Mouse (Mus musculus): ENCODE measurements at regions not wholly inside any gene's neighbourhood (a gene's known extent, or its start where the extent isn't known, plus 50 kb on each side); places are given as distances from the start of the nearest gene placed in this dataset.
A peak's percentile ranks its signal among the peaks of the same experiment; 100 is the strongest.

DNA sequence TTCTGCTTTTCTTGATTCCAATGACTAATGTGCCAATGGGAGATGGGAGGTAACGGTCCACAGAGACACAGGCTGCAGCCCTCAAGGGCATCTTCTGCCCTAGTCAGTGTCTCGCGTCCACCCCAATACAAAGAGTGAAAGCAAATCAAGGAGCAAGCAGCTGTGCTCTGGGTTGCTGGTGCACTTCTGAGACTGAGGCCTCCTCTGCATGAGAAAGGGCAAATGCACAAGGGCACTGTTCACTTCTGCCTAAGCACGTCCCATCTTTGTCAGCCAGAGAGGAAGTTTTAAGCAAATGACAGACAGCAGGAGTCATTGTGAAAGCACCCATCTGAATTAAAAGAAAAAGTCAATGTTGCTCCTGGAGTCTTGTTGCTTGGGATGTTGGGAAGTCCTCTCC lies 224.3 kb downstream of the Irx2 start:
- Histone ChIP-seq H3K36me3 (no peaks in the 10 kb centered on the region), H3K4me3 (no peak overlapping the region), H3K9me3 (no peaks in the 10 kb centered on the region), H3K27ac (replicated peaks) (no peak overlapping the region), H3K4me1 (no peaks in the 10 kb centered on the region), H3K27me3 (no peaks in the 10 kb centered on the region), H3K9ac (replicated peaks) (no peak overlapping the region), H3K4me2 (replicated peaks) (no peak overlapping the region)
- ATAC-seq (replicated peaks), result no peak
- WGBS, result 74% methylated on average over 4 of the region's 4 CpGs

DNA sequence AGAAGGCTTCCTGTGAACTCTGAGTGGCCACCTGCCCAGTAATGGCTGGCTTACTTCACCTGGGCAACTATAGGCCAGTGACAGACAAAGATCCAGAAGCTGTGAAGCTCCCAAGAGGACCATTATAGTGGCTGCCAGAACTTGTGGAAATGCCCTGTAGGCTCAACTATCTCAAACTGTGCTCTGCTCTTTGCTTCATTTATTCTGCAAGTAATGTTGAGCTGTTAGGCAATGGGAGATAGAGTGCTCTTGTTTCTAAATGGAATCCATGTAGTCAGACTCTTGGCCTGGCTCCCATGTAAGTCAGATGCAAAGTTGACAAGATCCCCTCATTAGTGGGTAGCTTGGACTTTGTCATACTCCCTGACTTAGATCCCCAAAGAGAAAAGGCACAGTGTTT lies 247.3 kb downstream of the Irx2 start:
- no peaks in the 10 kb centered on the region for H3K36me3 ChIP-seq
- no peak overlapping the region for H3K27ac ChIP-seq (replicated peaks)
- H3K4me2 ChIP-seq (replicated peaks), result no peak overlapping the region
- H3K4me3 ChIP-seq, result no peak overlapping the region
- no peaks in the 10 kb centered on the region for H3K27me3 ChIP-seq
- H3K9ac ChIP-seq (replicated peaks), result no peak overlapping the region
- no peaks in the 10 kb centered on the region for H3K4me1 ChIP-seq
- H3K9me3 ChIP-seq, result no peaks in the 10 kb centered on the region
- ATAC-seq (replicated peaks), result no peak

DNA sequence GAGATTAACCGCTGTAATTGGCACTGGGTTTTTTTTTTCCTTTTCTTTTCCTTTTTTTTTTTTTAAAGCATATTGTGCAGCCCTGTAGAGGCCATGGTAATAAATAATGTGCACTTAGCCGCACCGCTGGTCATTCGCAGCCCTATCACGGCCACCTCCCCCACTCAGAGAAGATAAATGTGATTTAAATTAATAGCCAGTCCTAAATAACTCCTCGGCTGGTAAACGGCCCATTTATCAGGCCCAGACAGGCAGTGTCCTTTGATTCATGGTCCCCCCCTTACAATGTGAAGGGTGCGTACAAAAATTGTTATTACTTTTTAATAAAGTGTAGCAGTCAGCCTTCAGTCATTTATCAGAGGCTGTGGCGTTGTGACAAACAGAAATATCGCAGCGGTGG lies 266.4 kb downstream of the Irx2 start:
- no peak overlapping the region for H3K27ac ChIP-seq (replicated peaks)
- no peaks in the 10 kb centered on the region for H3K27me3 ChIP-seq
- no peaks in the 10 kb centered on the region for H3K9me3 ChIP-seq
- 52% methylated on average over 11 of the region's 11 CpGs for WGBS
- no peak for ATAC-seq (replicated peaks)
- no peaks in the 10 kb centered on the region for H3K36me3 ChIP-seq
- no peak overlapping the region for H3K9ac ChIP-seq (replicated peaks)
- no peaks in the 10 kb centered on the region for H3K4me1 ChIP-seq
- no peak overlapping the region for H3K4me2 ChIP-seq (replicated peaks)
- H3K4me3 ChIP-seq, result no peak overlapping the region

DNA sequence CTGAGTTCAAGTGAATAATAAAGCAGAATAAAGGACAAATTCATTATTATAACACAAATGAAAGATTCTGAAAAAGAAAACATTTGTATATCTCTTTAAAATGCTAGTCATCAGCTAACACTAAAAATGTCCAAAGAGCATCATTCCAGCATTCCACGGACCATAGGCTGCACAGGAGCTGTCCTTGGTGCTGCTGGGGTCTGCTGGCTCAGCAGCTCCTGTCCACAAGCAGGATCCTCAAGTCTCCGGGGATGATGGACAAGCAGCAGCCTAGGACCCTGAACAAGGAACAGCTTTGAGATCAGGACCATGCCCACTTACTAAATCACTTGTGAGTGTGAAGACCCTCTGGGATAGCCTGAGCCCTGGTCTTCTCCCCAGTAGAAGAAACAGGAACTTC lies 274.0 kb downstream of the Irx2 start:
- no peak overlapping the region for H3K4me2 ChIP-seq (replicated peaks)
- H3K4me3 ChIP-seq, result no peak overlapping the region
- H3K36me3 ChIP-seq, result no peaks in the 10 kb centered on the region
- H3K9me3 ChIP-seq, result no peaks in the 10 kb centered on the region
- no peak overlapping the region for H3K9ac ChIP-seq (replicated peaks)
- H3K27me3 ChIP-seq, result no peaks in the 10 kb centered on the region
- H3K27ac ChIP-seq (replicated peaks), result no peak overlapping the region
- no peaks in the 10 kb centered on the region for H3K4me1 ChIP-seq
- ATAC-seq (replicated peaks), result no peak
- WGBS, result 47% methylated on average over 2 of the region's 2 CpGs

DNA sequence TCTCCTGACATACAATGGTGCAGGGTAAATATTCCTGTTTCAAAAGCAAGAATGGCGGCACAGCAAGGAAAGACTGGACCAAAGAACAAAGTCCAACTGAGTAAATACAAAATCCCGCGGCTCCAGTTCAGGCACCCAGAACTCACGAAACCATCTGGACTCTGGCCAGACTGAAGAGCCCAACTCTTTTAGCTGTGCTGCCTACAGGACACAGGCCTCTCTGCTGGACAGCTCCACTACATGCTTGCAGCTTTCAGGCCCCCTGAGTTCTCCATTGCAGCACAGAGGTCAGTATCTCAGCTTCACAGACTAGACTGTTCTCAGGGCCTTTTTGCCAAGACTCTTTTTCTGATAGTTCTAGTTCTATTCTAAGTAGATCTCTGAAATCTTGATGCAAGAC lies 290.3 kb downstream of the Irx2 start:
- H3K4me2 ChIP-seq (replicated peaks), result no peak overlapping the region
- no peaks in the 10 kb centered on the region for H3K9me3 ChIP-seq
- no peak overlapping the region for H3K9ac ChIP-seq (replicated peaks)
- no peak for ATAC-seq (replicated peaks)
- H3K27me3 ChIP-seq, result no peaks in the 10 kb centered on the region
- no peak overlapping the region for H3K4me3 ChIP-seq
- WGBS, result 78% methylated on average over 4 of the region's 4 CpGs
- H3K36me3 ChIP-seq, result no peaks in the 10 kb centered on the region
- no peaks in the 10 kb centered on the region for H3K4me1 ChIP-seq
- H3K27ac ChIP-seq (replicated peaks), result no peak overlapping the region

DNA sequence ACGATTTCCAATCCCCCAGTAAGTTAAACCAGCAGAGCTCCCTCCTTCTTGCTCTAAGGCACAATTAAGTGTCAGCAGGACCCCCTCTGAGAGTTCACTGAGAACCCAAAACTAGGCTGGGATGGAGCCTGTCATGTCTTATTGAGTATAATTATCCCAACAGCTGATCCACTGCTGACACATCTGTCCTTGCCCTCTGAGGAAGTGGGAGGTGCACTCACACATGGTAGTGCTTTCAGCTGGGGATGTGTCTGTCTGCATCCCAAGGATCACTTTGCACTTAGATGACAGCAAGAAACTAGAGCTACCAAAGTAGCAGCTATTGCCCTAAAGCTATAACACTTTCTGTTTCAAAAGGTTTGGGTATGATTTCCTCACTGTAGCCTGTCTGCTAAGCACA lies 291.7 kb downstream of the Irx2 start:
- no peaks in the 10 kb centered on the region for H3K9me3 ChIP-seq
- no peak overlapping the region for H3K9ac ChIP-seq (replicated peaks)
- no peak overlapping the region for H3K4me3 ChIP-seq
- no peak overlapping the region for H3K4me2 ChIP-seq (replicated peaks)
- ATAC-seq (replicated peaks), result no peak
- H3K27me3 ChIP-seq, result no peaks in the 10 kb centered on the region
- no peaks in the 10 kb centered on the region for H3K36me3 ChIP-seq
- no peak overlapping the region for H3K27ac ChIP-seq (replicated peaks)
- H3K4me1 ChIP-seq, result no peaks in the 10 kb centered on the region
- WGBS, result 13% methylated on average over 1 of the region's 1 CpGs

DNA sequence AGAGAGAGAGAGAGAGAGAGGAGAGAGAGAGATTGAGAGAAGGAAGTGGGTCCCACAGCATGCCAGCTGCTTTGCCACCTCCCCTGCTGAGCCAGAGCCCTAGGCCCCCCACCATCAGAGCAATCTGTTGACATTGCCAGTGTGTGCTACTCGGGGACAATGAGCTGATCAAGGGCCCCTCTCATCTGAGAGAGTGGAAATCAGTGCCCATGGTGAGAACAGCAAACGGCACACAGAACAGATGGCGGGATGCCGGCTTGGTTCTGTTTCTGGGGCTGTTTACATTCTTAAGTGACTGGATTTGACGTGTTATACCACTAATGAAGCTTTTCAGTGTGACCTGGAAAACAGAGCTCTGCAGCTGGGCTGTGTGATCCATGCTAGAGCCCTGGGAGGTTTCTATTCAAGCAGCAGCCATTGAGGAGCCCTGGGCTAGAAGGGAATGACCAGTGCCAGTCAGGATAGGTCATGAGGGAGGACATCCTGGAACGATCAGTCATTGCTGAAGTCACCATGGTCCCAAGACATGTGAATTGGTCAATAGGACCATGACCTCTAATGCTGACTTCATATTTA lies 296.0 kb downstream of the Irx2 start:
- Histone ChIP-seq H3K27ac (replicated peaks) (no peak overlapping the region), H3K4me3 (no peak overlapping the region), H3K36me3 (no peaks in the 10 kb centered on the region), H3K4me2 (replicated peaks) (no peak overlapping the region), H3K9ac (replicated peaks) (no peak overlapping the region), H3K4me1 (no peaks in the 10 kb centered on the region), H3K9me3 (no peaks in the 10 kb centered on the region), H3K27me3 (no peaks in the 10 kb centered on the region)
- ATAC-seq (replicated peaks), result no peak; the same call in 1 of the 2 replicates
- WGBS, result 28% methylated on average over 6 of the region's 6 CpGs

DNA sequence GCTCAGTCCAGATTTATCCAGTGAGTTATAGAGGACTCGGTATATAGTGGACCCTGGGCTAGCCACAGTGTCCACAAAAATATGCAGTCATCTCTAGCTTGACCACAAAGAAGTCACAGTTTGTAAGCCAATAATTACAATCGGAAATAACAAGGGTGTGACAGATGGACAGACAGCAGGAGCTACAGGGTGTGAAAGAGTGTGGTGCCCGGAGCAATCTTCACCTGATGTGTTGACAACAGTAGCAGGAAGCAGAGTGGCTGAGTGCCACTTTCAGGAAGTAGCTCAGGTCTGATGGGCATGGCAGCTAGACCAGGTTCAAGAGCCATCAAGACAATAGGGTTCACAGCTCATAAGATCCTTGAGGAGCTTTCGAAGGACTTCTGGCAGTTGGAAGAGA lies 308.6 kb downstream of the Irx2 start:
- peaks cover 5% of the 10 kb centered on the region; the same call in 1 of the 2 replicates for H3K4me1 ChIP-seq
- no peaks in the 10 kb centered on the region for H3K27me3 ChIP-seq
- no peaks in the 10 kb centered on the region for H3K9me3 ChIP-seq
- H3K9ac ChIP-seq (replicated peaks), result no peak overlapping the region
- H3K4me2 ChIP-seq (replicated peaks), result no peak overlapping the region
- no peaks in the 10 kb centered on the region for H3K36me3 ChIP-seq
- H3K27ac ChIP-seq (replicated peaks), result no peak overlapping the region
- 76% methylated on average over 4 of the region's 4 CpGs for WGBS
- H3K4me3 ChIP-seq, result no peak overlapping the region
- ATAC-seq (replicated peaks), result no peak

DNA sequence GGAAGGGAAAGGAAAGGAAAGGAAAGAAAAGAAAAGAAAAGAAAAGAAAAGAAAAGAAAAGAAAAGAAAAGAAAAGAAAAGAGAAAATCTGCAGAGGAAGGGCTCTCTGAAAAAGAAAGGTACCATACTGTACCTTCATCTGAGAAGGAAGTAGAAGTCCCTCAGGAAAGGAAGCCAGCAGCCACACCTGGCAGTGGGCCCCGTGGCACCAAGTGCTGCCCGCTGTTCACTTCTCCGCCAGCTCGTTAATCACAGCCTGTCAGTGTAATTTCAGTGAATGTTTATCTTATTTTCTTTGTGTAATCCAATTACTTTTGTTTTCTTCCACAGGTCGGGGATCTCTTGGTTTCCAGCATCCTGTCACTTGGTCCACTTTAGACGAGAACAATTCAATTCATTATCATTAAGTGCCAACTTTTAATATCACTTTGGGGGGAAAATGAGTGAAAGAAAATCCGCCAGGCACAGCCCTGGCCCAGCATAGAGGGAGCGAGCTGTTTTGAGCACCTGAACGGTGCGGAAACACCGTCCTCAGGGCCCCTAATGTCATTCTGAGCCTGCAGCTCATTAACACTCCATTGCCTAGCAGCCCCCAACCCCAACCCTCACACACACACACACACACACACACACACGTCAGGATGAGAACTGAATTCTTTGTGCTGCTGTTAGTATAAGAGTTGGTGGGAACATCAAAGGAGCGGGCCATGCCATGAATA lies 309.7 kb downstream of the Irx2 start:
- no peak overlapping the region for H3K4me2 ChIP-seq (replicated peaks)
- no peaks in the 10 kb centered on the region for H3K27me3 ChIP-seq
- H3K4me1 ChIP-seq, result peaks cover 5% of the 10 kb centered on the region; the same call in 1 of the 2 replicates
- H3K9me3 ChIP-seq, result no peaks in the 10 kb centered on the region
- H3K4me3 ChIP-seq, result no peak overlapping the region
- WGBS, result 18% methylated on average over 13 of the region's 13 CpGs
- no peak overlapping the region for H3K27ac ChIP-seq (replicated peaks)
- ATAC-seq (replicated peaks), result peak; percentile 53; the same call in 1 of the 2 replicates
- H3K36me3 ChIP-seq, result no peaks in the 10 kb centered on the region
- H3K9ac ChIP-seq (replicated peaks), result no peak overlapping the region

DNA sequence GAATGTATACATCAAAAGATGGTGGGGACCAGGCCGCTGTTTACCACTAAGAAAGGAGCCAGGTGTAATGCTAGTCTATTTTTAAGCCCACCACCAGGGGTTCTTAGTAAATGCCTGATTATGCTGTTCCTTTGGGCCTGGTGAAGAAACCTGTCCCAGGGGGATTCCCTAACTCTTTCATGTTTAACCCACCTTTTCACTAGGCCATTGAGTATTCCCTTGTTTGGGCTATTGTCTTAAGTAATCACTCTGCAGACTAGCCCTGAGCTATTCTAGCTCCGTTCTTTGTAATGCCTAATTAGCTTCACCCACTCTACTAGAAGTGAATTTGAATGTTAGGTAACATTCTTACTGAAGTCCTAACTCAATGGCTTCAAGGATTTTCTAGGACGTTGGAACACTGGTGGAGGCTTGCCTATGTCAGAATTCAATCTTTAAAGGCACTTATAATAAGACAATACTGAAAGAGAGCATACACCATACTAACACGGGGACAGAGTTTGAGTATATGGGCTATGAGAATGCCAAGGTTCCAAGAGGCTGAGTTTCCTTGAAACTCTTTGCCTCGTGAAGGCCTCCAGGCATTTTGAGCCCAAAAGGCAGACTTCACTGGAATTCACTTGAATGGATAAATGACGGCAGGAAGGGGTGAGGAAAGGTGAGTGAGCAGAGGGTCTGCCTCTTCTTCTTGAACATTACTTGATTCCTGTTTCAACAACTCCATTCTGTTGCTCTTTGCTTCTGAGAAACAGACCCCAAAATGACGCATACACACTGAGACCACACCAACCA lies 312.7 kb upstream of the Irx4 start:
- H3K9me3 ChIP-seq, result no peaks in the 10 kb centered on the region
- WGBS, result 45% methylated on average over 7 of the region's 7 CpGs
- no peaks in the 10 kb centered on the region for H3K27me3 ChIP-seq
- no peaks in the 10 kb centered on the region for H3K4me1 ChIP-seq
- no peak overlapping the region for H3K9ac ChIP-seq (replicated peaks)
- H3K4me3 ChIP-seq, result no peak overlapping the region
- H3K4me2 ChIP-seq (replicated peaks), result no peak overlapping the region
- H3K36me3 ChIP-seq, result no peaks in the 10 kb centered on the region
- ATAC-seq (replicated peaks), result no peak
- H3K27ac ChIP-seq (replicated peaks), result no peak overlapping the region

DNA sequence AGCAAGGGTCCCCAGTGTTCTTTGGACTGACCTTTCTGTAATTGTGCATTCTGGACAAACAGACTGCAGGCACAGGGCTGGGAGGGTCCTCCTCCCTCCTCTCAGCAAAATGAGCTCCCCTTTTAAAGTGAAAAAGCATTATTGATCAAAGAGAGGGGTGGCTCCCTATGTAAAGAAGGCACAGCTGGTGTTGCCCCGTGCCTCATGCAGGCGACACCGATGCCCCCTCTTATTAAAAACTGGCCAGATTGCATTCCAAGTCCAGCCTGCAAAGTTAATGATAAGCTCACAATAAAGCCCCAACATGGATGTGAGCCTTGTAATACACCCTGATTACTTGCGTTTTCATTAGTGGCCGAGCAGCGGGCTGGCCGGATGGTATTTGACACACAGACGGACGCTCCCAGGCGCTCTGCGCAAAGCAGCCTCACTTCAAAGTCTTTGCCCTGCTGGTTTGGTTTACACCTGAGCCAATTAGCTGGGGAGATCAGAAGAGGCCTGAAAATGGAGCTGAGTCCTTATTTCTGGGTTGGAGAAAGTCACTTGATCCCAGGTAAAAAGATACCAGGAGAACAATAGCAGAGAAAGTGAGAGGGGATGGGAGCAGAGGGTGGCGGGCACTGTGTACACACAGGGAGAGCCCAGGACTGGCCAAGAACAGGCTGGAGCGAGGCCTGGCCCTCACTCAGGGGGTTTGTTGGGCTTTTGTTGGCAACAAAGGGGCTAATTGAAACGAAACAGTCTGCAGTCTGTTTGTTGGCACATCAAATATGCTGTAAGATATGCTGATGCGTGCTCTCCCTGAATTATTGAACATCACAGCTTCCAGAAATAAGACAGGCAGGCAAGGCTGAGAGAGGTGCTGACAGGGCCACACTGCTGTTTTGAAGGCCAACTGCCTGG lies 301.4 kb upstream of the Irx4 start:
- no peak overlapping the region for H3K27ac ChIP-seq (replicated peaks)
- H3K9ac ChIP-seq (replicated peaks), result 0 out of 2 replicates have a peak overlapping the region, but pooled peaks have one; percentile 8
- H3K36me3 ChIP-seq, result no peaks in the 10 kb centered on the region
- peak; percentile 86 for ATAC-seq (replicated peaks)
- H3K4me2 ChIP-seq (replicated peaks), result peak overlapping the region; percentile 26; the same call in 1 of the 2 replicates
- no peak overlapping the region for H3K4me3 ChIP-seq
- peaks cover 14% of the 10 kb centered on the region for H3K4me1 ChIP-seq
- no peaks in the 10 kb centered on the region for H3K27me3 ChIP-seq
- WGBS, result 5% methylated on average over 15 of the region's 15 CpGs
- no peaks in the 10 kb centered on the region for H3K9me3 ChIP-seq

DNA sequence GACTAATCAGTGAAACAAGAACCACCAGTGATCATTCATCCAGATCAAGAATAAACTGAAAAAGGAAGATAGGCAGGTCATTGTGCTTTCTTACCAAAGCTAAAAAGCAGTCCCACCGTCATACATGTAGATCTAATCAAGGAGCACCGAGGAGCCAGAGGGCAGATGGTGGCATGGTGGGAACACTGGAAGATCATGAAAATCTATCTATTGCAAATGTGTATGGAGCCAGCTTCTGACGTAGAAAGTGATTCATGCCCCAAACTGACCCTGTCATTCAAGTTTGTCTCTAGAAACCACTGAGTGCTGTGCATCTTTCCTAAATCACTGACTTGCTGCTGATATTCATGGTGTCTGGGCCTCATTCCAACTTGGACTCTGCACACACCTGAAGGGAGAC lies 299.0 kb upstream of the Irx4 start:
- Histone ChIP-seq H3K9ac (replicated peaks) (no peak overlapping the region), H3K36me3 (no peaks in the 10 kb centered on the region), H3K4me1 (peaks cover 14% of the 10 kb centered on the region), H3K27ac (replicated peaks) (no peak overlapping the region), H3K4me3 (no peak overlapping the region), H3K27me3 (no peaks in the 10 kb centered on the region), H3K4me2 (replicated peaks) (no peak overlapping the region), H3K9me3 (no peaks in the 10 kb centered on the region)
- 90% methylated on average over 3 of the region's 3 CpGs for WGBS
- ATAC-seq (replicated peaks), result no peak

All from forebrain, embryonic 15.5 days (tissue).